Mouse (Mus musculus) heart, postnatal 4 days (tissue): ENCODE results near the gene Anxa6. TPM values are rescaled to one million over a fixed set of nuclear protein-coding genes. Genes with fewer than 3 reads are reported as not detected.

ENCODE experiments used
- DNase-seq: peaks from one replicate; pipeline ENCODE4 v3.0.0; 2021
- total RNA-seq, 2 experiments: library from RNA; stranded (reverse); gene quantifications; 2 replicates each; pipeline ENCODE4 v1.2.3; 2021

Anxa6 gene
- total RNA-seq, 2 experiments from 2014 or later = 355 to 365 TPM

GRCm38 (mm10) chr11:54989920-54990319, 43.3 kb downstream of the Anxa6 start:
- DNase-seq = no peak

- DNase-seq = no peak
Measured at GRCm38 (mm10) chr11:54988754-54989349, 44.4 kb downstream of the Anxa6 start.

GRCm38 (mm10) chr11:54987974-54988373, 45.3 kb downstream of the Anxa6 start:
- DNase-seq = peak; percentile 66

GRCm38 (mm10) chr11:54985086-54985485, 48.2 kb downstream of the Anxa6 start:
- DNase-seq = no peak

GRCm38 (mm10) chr11:54984581-54984980, 48.7 kb downstream of the Anxa6 start:
- no peak for DNase-seq

- peak; percentile 85 for DNase-seq
Measured at GRCm38 (mm10) chr11:54984085-54984484, 49.2 kb downstream of the Anxa6 start.

- DNase-seq = no peak
Measured at GRCm38 (mm10) chr11:54982520-54982919, 50.7 kb downstream of the Anxa6 start.

GRCm38 (mm10) chr11:54981630-54982029, 51.6 kb downstream of the Anxa6 start:
- no peak for DNase-seq

GRCm38 (mm10) chr11:54977385-54977937, 55.8 kb downstream of the Anxa6 start:
- DNase-seq = no peak

GRCm38 (mm10) chr11:54976351-54976750, 56.9 kb downstream of the Anxa6 start:
- no peak for DNase-seq

- DNase-seq = no peak
Measured at GRCm38 (mm10) chr11:54975756-54976155, 57.5 kb downstream of the Anxa6 start.

GRCm38 (mm10) chr11:54975340-54975739, 57.9 kb downstream of the Anxa6 start:
- no peak for DNase-seq

GRCm38 (mm10) chr11:54974639-54975038, 58.6 kb downstream of the Anxa6 start:
- no peak for DNase-seq

- DNase-seq = peak; percentile 66
Measured at GRCm38 (mm10) chr11:54973481-54974212, 59.6 kb downstream of the Anxa6 start.

- no peak for DNase-seq
Measured at GRCm38 (mm10) chr11:54972789-54973188, 60.5 kb downstream of the Anxa6 start.

GRCm38 (mm10) chr11:54972049-54972723, 61.1 kb downstream of the Anxa6 start:
- no peak for DNase-seq

- DNase-seq = no peak
Measured at GRCm38 (mm10) chr11:54971365-54972048, 61.7 kb downstream of the Anxa6 start.

GRCm38 (mm10) chr11:54965234-54965633, 68.0 kb downstream of the Anxa6 start:
- no peak for DNase-seq

GRCm38 (mm10) chr11:54962810-54963209, 70.4 kb downstream of the Anxa6 start, which contains the start of gene Tnip1:
Tnip1 (minus strand) TSS chr11:54962917.
- DNase-seq = peak; percentile 42

GRCm38 (mm10) chr11:54961921-54962320, 71.3 kb downstream of the Anxa6 start:
- no peak for DNase-seq

GRCm38 (mm10) chr11:54961164-54961850, 71.9 kb downstream of the Anxa6 start:
- DNase-seq = no peak

GRCm38 (mm10) chr11:54960251-54960650, 73.0 kb downstream of the Anxa6 start:
- no peak for DNase-seq
